Mouse (Mus musculus) testis, adult 2 months (tissue): ENCODE results near the gene D630045J12Rik.

Source experiments
- CTCF ChIP-seq: fragments of 200-500 bp; IDR thresholded peaks from 2 replicates; pipeline ENCODE4 v1.5.1; 2012; ENCODE audit warnings: low read depth, mild to moderate bottlenecking, inconsistent platforms, low read length, moderate library complexity; ENCODE audit not compliant: control insufficient read depth, insufficient read depth, insufficient replicate concordance
- POLR2A ChIP-seq: fragments of 200-500 bp; IDR thresholded peaks from 2 replicates; pipeline ENCODE4 v1.6.1; 2012; ENCODE audit warnings: low read depth, mild to moderate bottlenecking, inconsistent platforms, low read length, moderate library complexity; ENCODE audit not compliant: control insufficient read depth

GRCm38 (mm10) chr6:38256793-38257192, 3.0 kb upstream of the D630045J12Rik start:
- no peak for TF ChIP-seq CTCF
- no peak for TF ChIP-seq POLR2A
